Comparison of ENCODE assay signal across 25 mouse cellular contexts in the genomic region with DNA sequence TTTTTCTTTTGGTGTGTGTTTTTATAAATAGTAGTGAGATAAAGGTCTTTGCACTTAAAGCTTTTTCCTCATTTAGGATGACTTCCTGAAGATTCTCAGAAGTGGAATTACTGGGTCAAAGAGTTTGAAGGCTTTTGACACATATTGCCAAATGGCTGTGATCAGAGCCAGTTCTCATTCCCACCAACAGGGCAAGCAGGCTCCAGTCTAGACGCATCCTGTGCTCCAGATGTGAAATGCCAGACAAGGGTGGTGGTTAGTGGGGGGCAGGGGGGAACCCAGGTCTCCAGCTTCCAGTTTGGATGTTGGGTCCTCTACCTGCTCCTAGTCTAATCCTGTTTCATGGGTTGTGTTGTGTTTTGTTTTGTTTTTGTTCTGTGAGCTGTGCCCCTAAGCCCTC. TPM values are rescaled to one million over a fixed set of nuclear protein-coding genes. Genes with fewer than 3 reads are reported as not detected.
"Had no signal": no experiment of that assay in that cellular context is flagged by ENCODE, and none has a peak within 500 bp of the region (broad histone marks: within the 10 kb centered on the region; RNA-seq: fewer than 3 reads in every experiment).

No protein-coding gene starts in this region.

- H3K36me3 ChIP-seq: heart, embryonic 10.5 days; heart, embryonic 12.5 days; hindbrain, embryonic 10.5 days; hindbrain, embryonic 12.5 days; intestine, embryonic 15.5 days; limb, embryonic 10.5 days; limb, embryonic 12.5 days had no signal

- H3K27me3 ChIP-seq: heart, embryonic 12.5 days; hindbrain, embryonic 12.5 days; intestine, embryonic 15.5 days; limb, embryonic 12.5 days had no signal

- H3K4me3 ChIP-seq: gastrocnemius, adult 2 months; heart, embryonic 10.5 days; heart, embryonic 12.5 days; hindbrain, embryonic 10.5 days; hindbrain, embryonic 12.5 days; intestine, embryonic 15.5 days; layer of hippocampus, adult 2 months; left cerebral cortex, adult 2 months; limb, embryonic 10.5 days; limb, embryonic 12.5 days had no signal

- DNase-seq: gastrocnemius, adult 2 months; gastrocnemius, postnatal 10 days; gastrocnemius, postnatal 25 days; heart, adult 18-20 months; heart, postnatal 10 days; heart, postnatal 4 days; kidney, adult 18-20 months; kidney, adult 8-10 months; kidney, postnatal 10 days; kidney, postnatal 25 days; kidney, postnatal 4 days; liver had no signal

- H3K27ac ChIP-seq: gastrocnemius, adult 2 months; heart, embryonic 10.5 days; hindbrain, embryonic 10.5 days; hindbrain, embryonic 12.5 days; hindbrain, embryonic 14.5 days; intestine, embryonic 15.5 days; layer of hippocampus, adult 2 months; left cerebral cortex, adult 2 months; limb, embryonic 10.5 days; limb, embryonic 12.5 days had no signal

- H3K4me2 ChIP-seq: heart, embryonic 12.5 days; hindbrain, embryonic 12.5 days; hindbrain, embryonic 14.5 days; intestine, embryonic 15.5 days; limb, embryonic 12.5 days had no signal

- H3K9me3 ChIP-seq: heart, embryonic 10.5 days; heart, embryonic 12.5 days; hindbrain, embryonic 10.5 days; hindbrain, embryonic 12.5 days; intestine, embryonic 15.5 days; limb, embryonic 10.5 days; limb, embryonic 12.5 days had no signal

- H3K9ac ChIP-seq: heart, embryonic 12.5 days; hindbrain, embryonic 12.5 days; hindbrain, embryonic 14.5 days; intestine, embryonic 15.5 days; limb, embryonic 12.5 days had no signal

- ATAC-seq: hindbrain, embryonic 16.5 days; inflammation-experienced regulatory T-cells, adult 6 months; intestine, embryonic 15.5 days had no signal

RNA-seq across cellular contexts. Expression of a gene that starts 48.8 kb away (rescaled TPM):
- total RNA-seq: granulocyte monocyte progenitor cell, adult 5-6 weeks had no signal
